13 mouse cellular contexts compared by ENCODE assay signal in the genomic region with DNA sequence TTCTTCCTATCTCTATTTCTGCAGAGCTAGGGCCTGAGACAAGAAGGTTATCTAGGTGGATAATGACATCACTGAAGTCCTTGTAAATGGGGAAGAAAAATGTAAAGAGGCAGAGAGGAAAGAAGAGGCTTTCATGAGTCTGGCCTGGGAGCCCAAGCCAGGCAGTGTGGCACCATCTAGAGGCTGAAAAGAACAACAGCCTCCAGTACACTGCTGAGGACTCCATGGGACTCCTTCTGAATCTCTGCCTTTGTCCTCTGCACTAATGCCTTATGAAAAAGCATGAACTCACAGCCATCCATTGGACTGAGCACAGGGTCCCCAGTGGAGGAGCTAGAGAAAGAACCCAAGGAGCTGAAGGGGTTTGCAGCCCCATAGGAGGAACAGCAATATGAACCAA. TPM values are rescaled to one million over a fixed set of nuclear protein-coding genes. Genes with fewer than 3 reads are reported as not detected.
A peak's percentile ranks its signal among the peaks of the same experiment; 100 is the strongest.
DNase-seq lines count a peak whose midpoint lies in the region; ATAC-seq and TF ChIP-seq lines count a peak whose summit lies in the region.
"Not testable (repeated sequence)": the region's sequence is repeated elsewhere in the genome, so short reads cannot be mapped to it uniquely, and the experiment has no call there.
"Had no signal": no experiment of that assay in that cellular context is flagged by ENCODE, and none has a peak within 500 bp of the region (broad histone marks: within the 10 kb centered on the region; RNA-seq: fewer than 3 reads in every experiment).

No protein-coding gene starts in this region.

- H3K9me3 ChIP-seq in forebrain, embryonic 11.5 days (ENCODE audit: control insufficient read depth, low read length); hindbrain, embryonic 10.5 days; liver, postnatal 0 days (ENCODE audit: low read length); midbrain, postnatal 0 days (ENCODE audit: low read length); stomach, embryonic 14.5 days (ENCODE audit: control insufficient read depth, low read depth, low read length): not testable (repeated sequence)

- not testable (repeated sequence) for H3K4me3 ChIP-seq in forebrain, embryonic 11.5 days (ENCODE audit: low read depth, low read length); hindbrain, embryonic 10.5 days; liver, postnatal 0 days (ENCODE audit: low read depth, low read length); midbrain, postnatal 0 days (ENCODE audit: low read depth, low read length); stomach, embryonic 14.5 days (ENCODE audit: low read depth, low read length)

- H3K9ac ChIP-seq in forebrain, embryonic 11.5 days (ENCODE audit: low read length); liver, postnatal 0 days (replicated peaks); midbrain, postnatal 0 days (replicated peaks; ENCODE audit: low read length, poor library complexity, severe bottlenecking); stomach, embryonic 14.5 days (replicated peaks; ENCODE audit: low read depth, low read length): not testable (repeated sequence)

- TF ChIP-seq CTCF in liver, postnatal 0 days (IDR thresholded peaks at IDR 0.05; ENCODE audit: low read depth) = peak; percentile 72
- peak; percentile 63 for TF ChIP-seq CTCF in midbrain, postnatal 0 days (IDR thresholded peaks at IDR 0.05)

- not testable (repeated sequence) for H3K36me3 ChIP-seq in forebrain, embryonic 11.5 days (ENCODE audit: control insufficient read depth, insufficient read depth, low read length); hindbrain, embryonic 10.5 days; liver, postnatal 0 days (replicated peaks; ENCODE audit: insufficient read depth, low read length); midbrain, postnatal 0 days (ENCODE audit: insufficient read depth, low read length); stomach, embryonic 14.5 days (ENCODE audit: control insufficient read depth, insufficient read depth, low read length)

- not testable (repeated sequence) for TF ChIP-seq EP300 in liver, postnatal 0 days (IDR thresholded peaks at IDR 0.05; ENCODE audit: low read depth)

- not testable (repeated sequence) for H3K27me3 ChIP-seq in forebrain, embryonic 11.5 days (ENCODE audit: control insufficient read depth, insufficient read depth, low read length); hindbrain, embryonic 10.5 days (ENCODE audit: insufficient read depth, poor library complexity, severe bottlenecking); liver, postnatal 0 days (ENCODE audit: insufficient read depth, low read length); midbrain, postnatal 0 days (ENCODE audit: insufficient read depth, low read length); stomach, embryonic 14.5 days (ENCODE audit: control insufficient read depth, insufficient read depth, low read length)

- H3K4me2 ChIP-seq in forebrain, embryonic 11.5 days (ENCODE audit: low read depth, low read length, severe bottlenecking); liver, postnatal 0 days (ENCODE audit: low read depth, low read length); midbrain, postnatal 0 days (ENCODE audit: low read depth, low read length, poor library complexity, severe bottlenecking); stomach, embryonic 14.5 days (replicated peaks; ENCODE audit: low read depth, low read length): not testable (repeated sequence)

- H3K27ac ChIP-seq in forebrain, embryonic 11.5 days (ENCODE audit: low read depth, low read length); hindbrain, embryonic 10.5 days; liver, postnatal 0 days (ENCODE audit: low read depth); midbrain, postnatal 0 days (ENCODE audit: low read depth, low read length); stomach, embryonic 14.5 days (ENCODE audit: low read length): not testable (repeated sequence)

- peak; percentile 29 for DNase-seq in adrenal gland, postnatal 10 days
- not testable (repeated sequence) for DNase-seq in forebrain, embryonic 11.5 days (ENCODE audit: low spot score); liver, postnatal 0 days
- peak; percentile 12 for DNase-seq in hindbrain, embryonic 10.5 days (ENCODE audit: low spot score)
- DNase-seq in kidney, postnatal 36 days = peak; percentile 47 to 49
- peak; percentile 41 for DNase-seq in midbrain, postnatal 0 days (ENCODE audit: low spot score)

- ATAC-seq in CD4-positive, CD25-positive, alpha-beta regulatory T cell, adult 4 months = peak; percentile 84
- ATAC-seq in forebrain, embryonic 11.5 days (replicated peaks; ENCODE audit: low FRiP score) = 0 out of 2 replicates have a peak, but pooled peaks have one; percentile 65
- ATAC-seq in liver, postnatal 0 days = peak; percentile 47; the same call in 1 of the 2 replicates
- ATAC-seq in midbrain, postnatal 0 days (ENCODE audit: low FRiP score) = 0 out of 2 replicates have a peak, but pooled peaks have one; percentile 44
- ATAC-seq in stomach, embryonic 14.5 days (ENCODE audit: insufficient number of reproducible peaks, insufficient read depth, low FRiP score, low read depth) = peak; percentile 65; the same call in 1 of the 2 replicates

- not testable (repeated sequence) for H3K4me1 ChIP-seq in forebrain, embryonic 11.5 days (replicated peaks; ENCODE audit: control insufficient read depth, insufficient read depth, low read length); hindbrain, embryonic 10.5 days (replicated peaks); liver, postnatal 0 days (ENCODE audit: insufficient read depth); midbrain, postnatal 0 days (ENCODE audit: insufficient read depth, low read length); stomach, embryonic 14.5 days (ENCODE audit: control insufficient read depth, insufficient read depth, low read length)

RNA-seq across cellular contexts. Expression of gene Tdpoz2, which starts 43.5 kb away (rescaled TPM):
- not detected for polyA plus RNA-seq in CD4-positive, CD25-positive, alpha-beta regulatory T cell, adult 4 months (2017; shearing (Covaris generic))
- 1 to 10 TPM; 1.3 to 2.1 TPM for total RNA-seq in adrenal gland, postnatal 10 days (2021)
- not detected in 2 replicates for polyA plus RNA-seq in forebrain, embryonic 11.5 days (2014; fragmentation: Nextera tagmentation; extraction: Ambion mirVana)
- not detected in 2 replicates for polyA plus RNA-seq in hindbrain, embryonic 10.5 days (2016; fragmentation: Nextera tagmentation; extraction: Ambion mirVana)
- polyA plus RNA-seq in liver, postnatal 0 days (2015; fragmentation: Nextera tagmentation; extraction: Ambion mirVana) = not detected in 2 replicates
- total RNA-seq in midbrain, postnatal 0 days (2014; rRNA removed) = not detected in 2 replicates
- polyA plus RNA-seq in midbrain, postnatal 0 days (2015; fragmentation: Nextera tagmentation; extraction: Ambion mirVana) = not detected in 2 replicates
- not detected in 2 replicates for polyA plus RNA-seq in stomach, embryonic 14.5 days (2014; fragmentation: Nextera tagmentation; extraction: Ambion mirVana)
- total RNA-seq: adrenal gland, adult 18-20 months; gastrocnemius, adult 18-20 months; left cerebral cortex, postnatal 36 days had no signal
- polyA plus RNA-seq: hindbrain, embryonic 13.5 days; neural tube, embryonic 15.5 days had no signal

RNA-seq across cellular contexts. Expression of gene S100a10, which starts 54.1 kb away (rescaled TPM):
- 100 to 1,000 TPM; 693 to 848 TPM for polyA plus RNA-seq in CD4-positive, CD25-positive, alpha-beta regulatory T cell, adult 4 months (2017; shearing (Covaris generic))
- 100 to 1,000 TPM; 204 to 207 TPM for total RNA-seq in adrenal gland, postnatal 10 days (2021)
- 128 and 139 TPM in 2 replicates for polyA plus RNA-seq in forebrain, embryonic 11.5 days (2014; fragmentation: Nextera tagmentation; extraction: Ambion mirVana)
- polyA plus RNA-seq in hindbrain, embryonic 10.5 days (2016; fragmentation: Nextera tagmentation; extraction: Ambion mirVana) = 160 and 200 TPM in 2 replicates
- polyA plus RNA-seq in liver, postnatal 0 days (2015; fragmentation: Nextera tagmentation; extraction: Ambion mirVana) = 75.4 and 82.0 TPM in 2 replicates
- 68.9 and 74.5 TPM in 2 replicates for total RNA-seq in midbrain, postnatal 0 days (2014; rRNA removed)
- polyA plus RNA-seq in midbrain, postnatal 0 days (2015; fragmentation: Nextera tagmentation; extraction: Ambion mirVana) = 134 and 136 TPM in 2 replicates
- polyA plus RNA-seq in stomach, embryonic 14.5 days (2014; fragmentation: Nextera tagmentation; extraction: Ambion mirVana) = 430 TPM in 2 replicates
